Mouse (Mus musculus) heart, adult 11 months (tissue): ENCODE measurements around the gene Cmtr2.
A peak's percentile ranks its signal among the peaks of the same experiment; 100 is the strongest.

Source experiments
- DNase-seq: peaks from one replicate; pipeline ENCODE4 v3.0.0; 2022

Cmtr2 gene

DNA sequence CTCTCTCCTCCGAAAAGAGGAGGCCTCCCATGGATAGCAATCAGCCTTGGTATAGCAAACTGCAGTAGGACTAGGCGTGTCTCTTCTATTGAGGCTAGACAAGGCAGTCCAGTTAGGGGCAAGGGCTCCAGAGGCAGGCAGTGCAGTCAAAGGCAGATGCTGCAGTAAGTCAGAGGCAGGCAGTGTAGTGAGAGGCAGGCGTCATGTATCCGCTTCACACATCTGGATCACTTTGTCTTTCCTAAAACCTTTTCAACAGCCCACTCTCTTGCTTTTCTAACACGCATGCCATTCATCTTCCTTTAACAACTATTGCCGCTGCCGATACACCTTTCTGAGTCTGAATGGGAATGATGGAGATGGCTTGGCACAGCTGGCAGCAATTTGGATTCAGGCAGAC lies at the start of gene Cmtr2:
TSS of gene Cmtr2 (plus strand) at position 301 of the 400 bp plus-strand sequence.
- DNase-seq = peak; percentile 68

DNA sequence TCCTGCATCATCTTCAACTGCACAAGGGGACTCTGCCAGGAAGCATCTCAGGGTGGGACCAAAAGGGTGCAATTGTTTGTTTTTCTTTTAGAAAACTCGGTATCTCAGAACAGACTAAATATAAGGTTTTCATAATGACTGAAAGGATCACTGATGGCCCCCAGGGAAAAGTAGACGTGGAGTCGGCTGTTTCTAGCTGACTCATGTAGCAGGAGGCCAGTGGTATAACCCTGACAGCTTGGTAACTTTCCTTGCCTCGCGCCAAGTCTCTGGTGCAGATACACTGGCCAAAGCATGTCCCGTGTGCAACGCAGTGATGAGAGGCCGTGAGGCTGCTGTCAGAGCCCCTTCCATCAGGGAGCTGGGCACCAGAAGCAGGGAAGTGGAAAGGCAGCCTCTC lies 49.2 kb upstream of the Cmtr2 start:
- DNase-seq = no peak

DNA sequence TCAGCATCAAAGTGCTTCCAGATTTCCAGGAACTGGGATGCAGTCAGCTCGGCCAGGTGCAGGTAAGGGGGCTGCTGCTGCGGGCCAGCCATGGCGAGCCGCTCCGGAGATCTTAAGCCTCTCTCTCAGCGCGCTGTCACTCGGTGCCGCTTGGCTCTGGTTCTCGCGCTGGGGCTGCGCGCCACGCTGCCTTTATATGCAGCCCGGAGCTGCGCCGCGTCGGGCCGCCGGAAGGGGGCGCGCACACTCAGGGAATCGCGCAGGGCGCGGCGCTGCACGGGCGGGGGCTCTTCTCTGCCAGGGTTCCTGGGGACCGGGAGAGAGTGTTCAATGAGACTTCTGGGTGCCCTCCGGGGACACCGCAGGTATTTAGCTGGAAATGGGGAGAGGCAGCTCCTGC lies 47.4 kb upstream of the Cmtr2 start, which contains the start of gene Calb2:
TSS of gene Calb2 (minus strand) at position 165 of the 400 bp plus-strand sequence.
- no peak for DNase-seq

DNA sequence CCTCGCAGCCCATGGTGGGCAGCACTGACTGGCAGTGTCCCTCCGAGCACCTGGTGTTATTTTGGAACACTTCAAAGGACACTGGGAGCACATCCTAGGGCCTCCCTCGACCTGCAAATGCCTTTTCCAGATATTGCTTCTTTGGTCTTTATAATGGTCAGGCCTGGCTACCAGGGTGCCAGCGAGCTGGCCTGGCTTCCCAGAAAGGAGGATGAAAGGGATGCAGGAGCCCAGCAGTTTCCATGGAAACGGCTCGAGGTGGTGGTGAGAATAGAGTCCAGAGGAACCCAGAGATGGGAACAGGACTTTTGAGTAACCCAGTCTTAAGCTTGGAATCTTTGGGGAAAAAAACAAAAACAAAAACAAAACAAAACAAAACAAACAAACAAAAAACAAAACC lies 43.3 kb upstream of the Cmtr2 start:
- no peak for DNase-seq

DNA sequence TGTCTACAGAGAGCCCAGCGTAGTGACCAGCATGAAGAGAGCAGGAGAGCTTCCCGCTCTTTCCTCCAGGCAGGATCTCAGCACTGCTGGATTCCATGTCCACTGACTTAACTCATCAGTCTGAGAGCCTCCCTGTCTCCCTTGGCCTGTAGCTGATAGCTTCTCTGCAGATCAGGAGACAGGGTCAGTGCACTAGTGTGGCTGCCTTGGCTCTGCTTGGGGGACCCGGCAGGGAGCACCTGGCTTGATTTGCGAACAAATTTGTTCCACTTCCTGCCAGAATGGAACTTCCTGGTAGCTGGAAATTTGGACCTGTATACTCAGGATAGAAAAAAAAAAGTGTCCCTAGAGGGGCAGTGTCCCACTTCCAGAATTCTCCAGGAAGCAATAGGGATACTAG lies 40.6 kb upstream of the Cmtr2 start:
- DNase-seq = no peak

DNA sequence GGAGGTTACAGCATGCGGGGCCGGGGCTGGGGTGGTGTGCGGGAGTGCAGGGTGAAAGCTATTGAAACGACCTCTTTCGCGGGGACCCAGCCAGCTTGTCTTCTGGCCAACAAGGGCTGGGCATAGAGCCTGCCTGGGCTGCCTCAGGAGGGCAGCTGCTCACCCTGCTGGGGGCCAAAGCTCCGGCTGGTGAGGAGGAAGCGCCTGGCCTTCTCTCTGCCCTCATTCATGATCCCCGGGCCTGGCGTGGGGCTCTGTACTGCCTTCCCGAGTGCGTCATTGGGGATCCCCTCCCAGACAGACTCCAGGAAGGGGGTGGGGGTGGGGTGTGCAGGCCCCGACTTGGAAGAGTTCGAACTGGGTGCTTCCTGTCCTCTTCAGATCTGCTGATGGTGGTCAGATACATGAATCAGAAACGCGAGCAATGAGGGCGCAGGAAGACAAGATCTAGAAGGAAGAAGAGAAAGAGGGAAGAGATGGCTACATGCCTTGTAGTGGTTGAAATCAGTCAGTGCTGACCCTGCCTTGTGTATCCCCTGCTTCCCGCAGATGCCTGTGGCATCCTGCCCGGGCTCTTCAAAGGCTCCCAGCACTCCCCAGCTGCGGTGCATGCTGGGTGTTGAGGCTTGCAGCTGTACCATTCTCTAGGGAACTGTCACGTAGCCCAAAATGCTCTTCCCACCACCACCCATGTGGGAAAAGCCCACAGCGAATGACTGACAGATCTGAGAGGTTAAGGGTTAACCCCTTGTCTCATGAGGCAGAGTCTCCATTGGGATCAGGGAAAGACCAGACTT lies 37.9 kb upstream of the Cmtr2 start:
- peak; percentile 89 for DNase-seq

DNA sequence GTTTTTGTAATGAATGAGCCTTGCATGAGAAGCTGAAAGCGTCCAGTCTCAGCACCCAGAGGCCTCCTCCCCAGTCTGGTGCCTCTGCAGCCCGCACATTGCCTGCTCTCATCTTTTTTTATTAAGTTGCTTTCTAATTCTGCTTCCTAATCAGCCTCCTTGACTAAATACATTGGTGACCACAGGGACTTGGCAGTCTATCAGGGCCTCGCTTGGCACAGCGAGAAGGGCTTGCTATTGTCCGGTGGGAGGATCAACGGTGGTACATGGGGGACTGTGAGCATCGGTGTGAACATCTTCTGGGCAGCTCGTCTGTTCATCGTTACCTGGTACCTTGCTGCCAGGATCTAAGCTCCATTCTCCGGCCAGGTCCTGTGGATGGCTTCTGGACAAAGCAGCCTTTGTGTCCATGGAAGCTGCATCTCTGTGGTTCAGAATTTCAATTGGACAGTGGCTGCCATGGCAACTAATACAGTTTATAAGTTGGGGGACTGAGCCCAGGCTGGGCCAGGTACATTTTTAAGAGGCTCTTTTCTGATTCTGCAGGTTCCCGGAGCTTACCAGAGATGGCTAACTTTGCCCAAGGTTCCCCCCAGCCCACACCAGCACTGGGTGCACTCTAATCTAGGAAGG lies 32.6 kb upstream of the Cmtr2 start:
- DNase-seq = peak; percentile 60

DNA sequence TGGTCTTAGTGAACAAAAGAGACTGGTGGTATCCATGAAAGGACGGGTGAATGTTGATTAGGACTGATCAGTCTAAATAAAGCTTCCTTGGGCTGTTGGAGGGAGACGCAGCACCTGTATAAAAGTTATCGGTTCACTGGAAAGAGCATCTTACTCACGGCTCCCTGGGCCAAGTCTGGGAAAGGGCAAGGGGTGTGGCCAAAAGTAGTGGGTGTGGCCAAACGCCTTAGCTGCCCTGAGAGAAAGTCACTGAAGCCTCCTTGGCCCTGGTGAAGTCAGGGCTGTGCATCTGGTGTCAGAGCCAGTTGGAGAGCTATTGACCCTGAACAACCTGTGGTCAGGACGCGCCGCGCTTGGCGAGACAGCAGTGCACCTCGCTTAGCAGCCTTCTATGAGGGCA lies 31.7 kb upstream of the Cmtr2 start:
- DNase-seq = peak; percentile 12

DNA sequence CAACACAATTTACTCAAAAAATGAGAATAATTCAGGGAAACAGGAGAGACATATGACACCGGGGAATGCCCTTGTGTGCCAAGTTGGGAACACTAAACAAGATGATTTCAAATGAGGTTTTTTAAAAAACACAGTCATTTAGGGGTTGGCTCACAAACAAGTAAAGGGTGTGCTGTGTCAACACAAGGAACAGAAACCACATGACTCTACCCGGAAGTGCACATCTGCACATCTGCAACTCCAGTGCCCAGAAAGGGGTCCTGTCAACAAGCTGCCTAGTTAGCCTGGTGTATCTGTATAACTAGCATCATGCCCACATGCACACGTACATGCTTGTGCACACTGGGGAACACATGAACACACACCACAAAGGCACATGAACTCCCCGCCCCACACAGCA lies 29.9 kb upstream of the Cmtr2 start:
- peak; percentile 29 for DNase-seq

DNA sequence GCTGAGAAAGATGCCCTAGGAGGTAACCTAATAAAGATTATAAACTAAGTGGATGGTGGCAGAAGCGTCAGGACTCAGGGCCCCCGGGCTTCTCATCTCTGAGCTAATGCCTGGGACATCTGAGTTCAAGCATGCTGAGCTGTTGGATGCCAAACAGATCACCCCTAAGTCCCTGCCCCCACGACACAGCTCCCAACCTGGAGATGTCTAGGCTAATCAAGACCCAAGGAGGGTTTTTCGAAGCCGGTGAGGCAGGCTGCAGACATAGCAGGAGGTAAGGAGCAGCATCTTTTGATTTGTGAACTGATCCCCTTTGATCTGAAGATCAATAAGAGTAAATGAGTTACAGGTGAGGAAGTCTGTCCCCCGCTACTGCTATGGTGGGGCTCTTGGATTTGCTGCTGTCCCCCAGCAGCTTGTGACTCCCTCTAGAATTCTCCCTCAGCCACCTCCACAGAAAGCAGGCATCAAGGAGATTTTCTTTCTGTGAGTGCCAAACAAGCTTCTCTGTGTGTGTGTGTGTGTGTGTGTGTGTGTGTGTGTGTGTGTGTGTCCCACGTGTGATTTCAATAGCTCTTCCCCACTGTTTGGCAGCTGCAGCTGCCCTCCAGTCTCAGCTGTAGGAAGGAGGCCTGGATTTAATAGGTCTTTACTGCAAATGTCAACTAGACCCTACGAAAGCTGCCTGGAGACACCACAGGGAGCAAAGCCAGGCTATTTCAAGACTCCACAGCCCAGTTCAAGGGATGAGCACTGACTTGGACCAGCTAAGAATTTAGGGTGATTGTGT lies 26.3 kb upstream of the Cmtr2 start:
- peak; percentile 73 for DNase-seq

DNA sequence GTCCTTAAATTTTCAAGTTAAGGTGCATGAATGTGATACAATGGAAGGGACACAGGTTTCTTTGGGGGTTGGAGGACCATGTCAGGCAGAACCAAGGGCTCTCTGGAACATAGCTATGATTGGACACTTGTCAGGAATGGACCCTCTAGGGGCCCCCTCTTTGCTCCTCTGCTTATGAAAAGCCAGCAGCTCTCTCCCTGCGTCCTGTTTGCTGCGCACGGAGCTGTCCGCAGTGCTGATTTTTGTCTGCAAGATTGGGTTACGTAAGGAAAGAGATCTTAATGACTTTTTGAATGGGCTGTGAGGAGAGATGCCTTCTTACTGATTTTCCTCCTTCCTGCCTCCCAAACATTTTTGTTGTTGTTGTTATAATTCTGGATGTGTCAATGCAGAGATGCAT lies 18.8 kb upstream of the Cmtr2 start:
- peak; percentile 31 for DNase-seq

DNA sequence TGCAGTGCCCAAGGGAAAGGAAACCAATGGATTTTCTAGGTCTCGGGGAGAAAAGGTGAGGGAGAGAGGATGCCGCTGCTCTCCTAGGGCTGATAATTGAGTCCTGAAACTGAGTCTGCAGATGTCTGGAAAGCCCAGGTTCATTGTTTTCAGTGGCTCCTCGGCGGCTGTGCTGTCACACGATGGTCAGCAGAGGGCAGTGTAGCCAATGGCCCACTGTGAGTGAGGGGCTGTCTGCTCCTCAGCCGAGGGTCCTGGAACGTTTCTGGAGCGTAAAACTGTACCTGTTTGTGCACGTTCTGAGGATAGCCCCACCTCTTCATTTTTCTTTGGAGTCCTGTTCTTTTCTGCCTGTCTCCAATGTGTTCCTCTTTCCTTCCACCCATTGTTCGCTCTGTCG lies 13.7 kb upstream of the Cmtr2 start:
- DNase-seq = no peak

DNA sequence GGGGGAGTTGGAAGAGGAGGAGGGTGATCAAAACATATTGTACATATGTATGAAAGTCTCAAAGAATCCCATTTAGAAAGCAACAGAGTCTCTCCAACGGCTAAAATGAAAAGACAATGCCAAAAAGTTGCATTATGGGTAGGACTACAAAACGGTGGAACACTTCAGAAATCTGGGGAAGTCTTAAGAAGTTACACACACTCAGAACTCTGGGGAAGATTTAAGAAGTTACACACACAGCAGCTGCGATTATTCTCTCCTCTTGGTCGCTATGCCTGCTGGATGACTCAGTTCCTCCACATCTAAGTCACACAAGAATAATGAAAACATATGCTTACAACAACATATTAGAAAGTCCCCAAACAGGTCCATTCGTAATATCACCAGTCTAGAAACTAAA lies 788 bp downstream of the Cmtr2 start:
- DNase-seq = peak; percentile 49

DNA sequence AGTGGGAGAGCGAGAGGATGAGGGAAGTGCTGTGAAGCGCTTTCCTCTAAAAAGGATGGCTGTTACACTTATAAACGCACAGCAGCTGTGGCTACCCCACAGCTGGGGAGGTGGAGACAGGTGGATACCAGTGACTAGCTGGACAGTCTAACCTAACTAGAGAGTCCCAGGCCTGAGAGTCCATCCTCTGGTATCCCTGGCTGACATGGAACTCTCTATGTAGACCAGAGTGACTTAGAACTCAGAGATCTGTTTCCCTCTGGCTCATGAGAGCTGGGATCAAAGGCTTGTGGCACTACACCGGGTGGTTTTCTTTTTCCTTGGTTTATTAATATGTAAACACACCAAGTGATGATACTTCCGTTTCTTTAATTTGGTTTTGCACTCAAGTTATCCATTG lies 1.7 kb downstream of the Cmtr2 start:
- peak; percentile 92 for DNase-seq

DNA sequence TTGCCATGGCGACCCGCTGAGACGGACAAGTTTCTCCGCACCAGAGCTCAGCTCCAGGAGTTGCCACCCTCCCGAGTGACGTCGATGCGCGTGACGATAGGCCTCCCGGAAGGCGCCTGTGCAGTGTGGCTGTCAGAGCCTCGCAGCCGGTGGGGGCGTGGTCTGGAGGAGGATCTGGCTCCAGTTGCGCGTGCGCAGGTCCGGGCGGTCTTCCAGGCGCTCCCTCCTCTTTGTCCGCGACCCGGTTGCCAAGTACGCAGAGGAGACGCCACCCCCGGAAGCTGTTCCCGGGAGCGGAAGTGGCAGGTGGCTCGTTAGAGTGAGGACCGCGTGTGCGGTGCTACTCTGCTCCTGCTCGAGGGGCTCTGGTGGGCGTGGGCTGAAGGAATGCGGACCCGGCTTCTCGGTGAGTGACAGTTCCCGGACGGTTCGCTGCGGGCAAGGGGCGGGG lies 2.2 kb downstream of the Cmtr2 start:
- DNase-seq = peak; percentile 100

DNA sequence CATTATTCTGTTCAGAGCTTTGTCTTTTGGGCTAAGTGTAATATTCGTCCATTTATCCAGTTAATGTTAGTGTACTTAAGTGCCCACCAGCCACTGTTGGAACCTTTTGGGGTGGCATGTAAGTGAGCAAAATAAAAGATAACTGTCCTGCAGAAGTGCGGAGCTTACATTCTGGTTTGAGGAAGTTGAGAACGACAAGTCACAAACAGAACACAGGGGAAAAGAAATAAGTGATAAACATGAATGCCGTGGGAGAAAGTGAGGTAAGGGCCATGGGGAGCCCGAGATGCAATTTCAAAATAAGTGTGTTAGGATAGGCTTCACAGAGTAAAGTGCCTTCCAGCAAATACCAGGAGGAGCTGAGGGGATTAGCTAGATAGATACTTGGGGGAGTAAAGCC lies 3.0 kb downstream of the Cmtr2 start:
- DNase-seq = peak; percentile 58

DNA sequence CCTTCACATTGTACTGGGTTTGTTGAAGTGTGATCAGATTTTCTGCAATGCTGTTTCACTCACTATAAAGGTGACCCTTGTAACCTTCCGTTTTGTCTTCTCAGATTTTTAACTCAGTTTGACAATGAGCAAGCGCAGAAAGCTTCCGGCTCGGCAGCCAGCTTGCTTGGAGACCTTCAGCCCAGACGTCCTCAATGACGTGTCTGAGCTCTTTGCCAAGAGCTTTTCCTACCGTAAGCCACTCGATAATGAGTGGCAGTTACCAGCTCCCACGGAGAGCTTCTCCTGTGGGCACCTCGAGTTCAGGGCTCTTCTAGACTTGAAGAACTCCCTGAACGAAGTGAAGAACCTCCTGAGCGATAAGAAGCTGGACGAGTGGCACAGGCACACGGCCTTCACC lies 5.5 kb downstream of the Cmtr2 start:
- peak; percentile 66 for DNase-seq

DNA sequence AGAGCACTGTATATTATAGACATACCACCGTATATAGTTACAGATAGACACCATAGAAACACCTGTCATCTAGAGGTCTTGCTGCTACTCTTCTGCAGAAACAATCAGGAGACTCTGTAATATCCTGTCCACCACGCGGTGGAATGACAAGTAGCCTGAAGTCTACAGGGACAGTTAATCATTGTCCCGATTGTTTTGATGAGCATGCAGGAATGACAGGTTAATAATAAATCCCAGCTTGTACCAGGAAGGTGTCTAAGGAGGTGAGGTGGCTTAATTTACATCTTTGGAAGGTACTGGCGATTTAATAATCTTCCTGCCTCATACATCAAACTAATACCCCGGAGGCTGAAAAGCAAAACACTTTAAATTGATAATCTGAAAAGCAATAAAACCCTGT lies 15.3 kb downstream of the Cmtr2 start:
- peak; percentile 36 for DNase-seq

DNA sequence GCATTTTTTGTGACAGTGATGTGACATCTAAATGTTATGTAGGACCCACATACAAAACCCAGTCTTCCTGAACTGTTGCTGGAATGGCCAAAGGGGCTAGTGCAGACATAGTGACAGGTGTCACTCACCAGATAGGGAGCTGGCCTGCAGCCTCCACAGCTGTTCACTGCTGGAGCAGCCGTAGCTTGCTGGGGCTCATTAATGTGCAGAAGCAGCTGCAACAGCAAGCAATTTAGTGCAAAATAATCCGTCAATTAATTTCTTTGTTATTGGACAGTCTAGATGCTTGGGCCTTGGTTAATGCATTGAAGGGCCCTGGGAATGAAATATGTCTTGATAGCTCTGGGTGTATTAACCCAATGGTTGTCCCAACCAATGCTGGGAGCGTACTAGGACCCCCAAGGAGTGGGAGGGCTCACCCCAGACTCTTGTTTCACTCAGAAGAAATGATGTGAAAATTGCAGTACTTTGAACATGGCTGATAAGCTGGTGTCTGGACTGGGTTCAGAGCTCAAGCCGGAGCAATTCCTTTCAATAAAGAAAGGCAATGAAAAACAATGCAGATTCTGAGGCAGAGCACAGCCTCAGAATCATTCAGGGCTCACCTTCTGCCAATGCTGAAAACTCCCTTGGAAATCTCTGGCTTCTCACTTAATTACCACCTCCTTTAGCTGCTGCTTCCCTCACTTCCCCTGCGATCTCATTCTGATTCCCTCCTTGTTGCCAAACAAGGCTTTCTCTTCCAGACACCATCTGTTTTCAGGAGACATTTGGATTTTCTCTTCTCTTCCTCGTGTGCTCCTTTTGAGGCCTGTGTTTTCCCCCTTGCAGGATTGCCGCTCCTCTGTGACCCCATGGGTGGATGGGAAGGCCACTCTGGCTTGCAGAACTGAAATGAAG lies 27.1 kb downstream of the Cmtr2 start:
- DNase-seq = no peak

DNA sequence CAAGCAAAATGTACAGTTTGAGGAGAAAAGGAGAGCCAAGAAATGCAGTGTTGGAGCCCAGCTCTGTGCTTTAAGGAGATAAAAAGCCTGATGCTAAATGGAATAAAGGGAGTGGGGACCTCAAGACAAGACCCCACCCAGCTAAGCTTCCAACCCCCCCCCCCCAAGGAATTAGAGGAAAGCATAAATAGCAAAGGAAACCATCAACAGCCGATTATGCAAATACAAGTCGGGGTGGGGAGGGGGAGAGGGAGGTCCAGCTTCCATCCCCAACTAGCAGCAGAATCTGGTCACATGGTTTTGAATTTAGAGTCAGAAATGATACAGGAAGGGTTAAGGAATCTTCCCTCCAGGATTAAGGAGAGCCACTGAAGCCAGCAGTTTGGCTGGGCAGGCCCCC lies 29.1 kb downstream of the Cmtr2 start:
- DNase-seq = no peak

DNA sequence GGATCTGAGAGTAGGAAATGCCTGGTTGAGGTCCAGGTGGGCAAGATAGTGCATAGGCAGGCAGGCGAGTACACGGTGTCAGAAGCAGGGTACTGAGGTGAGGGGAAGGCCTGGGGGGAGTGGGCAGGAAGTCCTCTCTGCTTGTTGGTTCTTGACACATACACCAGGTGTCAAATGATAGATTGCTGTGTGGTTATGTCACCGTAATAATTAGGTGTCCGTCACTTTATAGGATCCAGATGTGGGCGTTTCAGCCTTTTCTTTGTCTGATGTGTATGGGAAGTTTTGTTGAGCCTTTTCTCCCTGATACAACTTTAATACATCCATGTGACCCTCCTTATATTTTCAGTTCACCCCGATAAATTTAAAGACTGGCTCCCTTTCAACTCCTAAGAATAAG lies 31.8 kb downstream of the Cmtr2 start:
- no peak for DNase-seq

DNA sequence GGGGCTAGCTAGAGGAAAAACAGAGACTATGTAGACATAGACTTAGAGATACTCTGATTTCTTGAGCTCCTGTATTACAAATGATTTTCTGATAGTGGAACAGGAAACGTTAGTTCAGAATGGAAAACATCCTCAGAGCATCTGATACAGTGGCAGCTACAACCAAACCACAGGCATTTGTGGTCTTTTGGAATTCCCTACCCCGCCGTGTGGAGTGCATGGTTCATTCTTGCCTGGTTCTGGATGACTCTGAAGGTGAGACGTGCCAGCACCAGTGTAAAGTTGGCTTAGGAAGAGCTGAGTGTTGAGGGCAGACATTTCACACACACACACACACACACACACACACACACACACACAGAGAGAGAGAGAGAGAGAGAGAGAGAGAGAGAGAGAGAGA lies 38.5 kb downstream of the Cmtr2 start:
- DNase-seq = no peak
